Mouse (Mus musculus): ENCODE measurements around the gene Gm9918. TPM values are rescaled to one million over a fixed set of nuclear protein-coding genes. Genes with fewer than 3 reads are reported as not detected.

Gm9918 gene
- polyA plus RNA-seq, 1 experiment from 2014 or later, result 0.11 TPM

DNA sequence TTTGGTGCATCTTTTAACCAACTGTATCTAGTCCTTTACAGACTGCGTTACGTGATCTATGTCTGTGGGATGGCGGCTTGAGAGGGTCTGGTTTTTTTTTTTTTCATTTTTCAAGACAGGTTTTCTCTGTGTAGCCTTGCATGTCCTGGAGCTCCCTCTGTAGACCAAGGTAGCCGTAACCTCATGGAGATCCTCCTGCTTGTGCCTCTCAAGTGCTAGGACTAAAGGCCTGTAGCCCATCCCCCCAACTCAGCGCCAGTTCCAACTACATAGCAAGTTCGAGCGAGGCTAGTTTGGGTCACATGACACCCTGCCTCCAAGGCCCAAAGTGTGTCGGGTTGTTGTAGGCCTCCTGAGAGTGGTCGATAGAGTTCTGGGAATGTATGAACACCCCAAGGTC, 38.4 kb downstream of the Gm9918 start:
- Histone ChIP-seq H3K36me3 (ENCODE audit: control insufficient read depth, insufficient read depth, low read length) (peaks cover 82% of the 10 kb centered on the region), H3K27ac (ENCODE audit: low read depth) (no peak overlapping the region), H3K4me3 (ENCODE audit: low read depth, low read length) (no peak overlapping the region), H3K4me2 (ENCODE audit: low read length) (no peak overlapping the region), H3K9ac (ENCODE audit: low read length) (no peak overlapping the region), H3K9me3 (ENCODE audit: control insufficient read depth, low read length) (no peaks in the 10 kb centered on the region), H3K27me3 (replicated peaks; ENCODE audit: control insufficient read depth, insufficient read depth, low read length) (no peaks in the 10 kb centered on the region), H3K4me1 (replicated peaks; ENCODE audit: control insufficient read depth, insufficient read depth, low read length) (no peaks in the 10 kb centered on the region)
- no peak for ATAC-seq (replicated peaks; ENCODE audit: low FRiP score, low TSS enrichment, low read depth)
- DNase-seq (ENCODE audit: low spot score), result no peak
- 85% methylated on average over 9 of the region's 9 CpGs for WGBS

- DNase-seq (ENCODE audit: low spot score) (peak; percentile 62), ATAC-seq (replicated peaks; ENCODE audit: low FRiP score, low TSS enrichment, low read depth) (no peak)
- Histone ChIP-seq H3K9ac (ENCODE audit: low read length) (no peak overlapping the region), H3K4me2 (ENCODE audit: low read length) (no peak overlapping the region), H3K9me3 (ENCODE audit: control insufficient read depth, low read length) (no peaks in the 10 kb centered on the region), H3K4me1 (replicated peaks; ENCODE audit: control insufficient read depth, insufficient read depth, low read length) (no peaks in the 10 kb centered on the region), H3K36me3 (ENCODE audit: control insufficient read depth, insufficient read depth, low read length) (peaks cover 81% of the 10 kb centered on the region), H3K4me3 (ENCODE audit: low read depth, low read length) (no peak overlapping the region), H3K27ac (ENCODE audit: low read depth) (no peak overlapping the region), H3K27me3 (replicated peaks; ENCODE audit: control insufficient read depth, insufficient read depth, low read length) (no peaks in the 10 kb centered on the region)
- WGBS, result 46% methylated on average over 10 of the region's 10 CpGs
Measured at GRCm38 (mm10) chr15:102310074-102310845, 39.9 kb downstream of the Gm9918 start.

DNA sequence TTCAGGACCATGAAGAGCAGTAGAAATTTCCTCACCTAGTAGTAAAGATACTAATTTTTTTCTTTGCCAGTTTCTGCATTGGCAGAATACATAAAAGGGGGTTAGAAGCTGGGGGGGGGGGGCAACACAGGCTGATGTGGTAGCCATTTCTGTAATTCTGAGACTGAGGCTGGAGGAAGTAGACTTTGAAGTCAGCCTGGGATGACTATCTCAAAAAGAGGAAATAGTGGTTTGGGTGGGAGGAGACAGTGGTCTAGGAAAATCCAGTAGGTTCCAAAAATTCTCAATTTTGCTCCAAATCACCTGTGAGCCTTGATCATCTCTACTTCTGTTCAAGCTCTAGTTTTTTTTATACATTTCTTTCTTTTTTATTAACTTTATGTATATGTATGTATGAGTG, 41.1 kb downstream of the Gm9918 start:
- Histone ChIP-seq H3K27ac (ENCODE audit: low read depth) (no peak overlapping the region), H3K9ac (ENCODE audit: low read length) (no peak overlapping the region), H3K4me2 (ENCODE audit: low read length) (no peak overlapping the region), H3K9me3 (ENCODE audit: control insufficient read depth, low read length) (no peaks in the 10 kb centered on the region), H3K27me3 (replicated peaks; ENCODE audit: control insufficient read depth, insufficient read depth, low read length) (no peaks in the 10 kb centered on the region), H3K4me1 (replicated peaks; ENCODE audit: control insufficient read depth, insufficient read depth, low read length) (no peaks in the 10 kb centered on the region), H3K4me3 (ENCODE audit: low read depth, low read length) (no peak overlapping the region), H3K36me3 (ENCODE audit: control insufficient read depth, insufficient read depth, low read length) (peaks cover 81% of the 10 kb centered on the region)
- no peak for DNase-seq (ENCODE audit: low spot score)
- no peak for ATAC-seq (replicated peaks; ENCODE audit: low FRiP score, low TSS enrichment, low read depth)

- Histone ChIP-seq H3K9ac (ENCODE audit: low read length) (no peak overlapping the region), H3K4me3 (ENCODE audit: low read depth, low read length) (no peak overlapping the region), H3K27me3 (replicated peaks; ENCODE audit: control insufficient read depth, insufficient read depth, low read length) (no peaks in the 10 kb centered on the region), H3K4me1 (replicated peaks; ENCODE audit: control insufficient read depth, insufficient read depth, low read length) (no peaks in the 10 kb centered on the region), H3K27ac (ENCODE audit: low read depth) (no peak overlapping the region), H3K9me3 (ENCODE audit: control insufficient read depth, low read length) (no peaks in the 10 kb centered on the region), H3K4me2 (ENCODE audit: low read length) (no peak overlapping the region), H3K36me3 (ENCODE audit: control insufficient read depth, insufficient read depth, low read length) (peaks cover 82% of the 10 kb centered on the region)
- ATAC-seq (replicated peaks; ENCODE audit: low FRiP score, low TSS enrichment, low read depth), result no peak; the same call in 1 of the 2 replicates
- WGBS, result 92% methylated on average over 8 of the region's 8 CpGs
- DNase-seq (ENCODE audit: low spot score), result no peak
Measured at GRCm38 (mm10) chr15:102315292-102315691, 44.9 kb downstream of the Gm9918 start.

- ATAC-seq (replicated peaks; ENCODE audit: low FRiP score, low TSS enrichment, low read depth) (no peak), DNase-seq (ENCODE audit: low spot score) (peak; percentile 67)
- WGBS, result 86% methylated on average over 6 of the region's 6 CpGs
- no peak overlapping the region for H3K4me2 ChIP-seq (ENCODE audit: low read length)
- H3K4me3 ChIP-seq (ENCODE audit: low read depth, low read length), result no peak overlapping the region
- no peak overlapping the region for H3K9ac ChIP-seq (ENCODE audit: low read length)
- no peaks in the 10 kb centered on the region for H3K4me1 ChIP-seq (replicated peaks; ENCODE audit: control insufficient read depth, insufficient read depth, low read length)
- H3K27me3 ChIP-seq (replicated peaks; ENCODE audit: control insufficient read depth, insufficient read depth, low read length), result no peaks in the 10 kb centered on the region
- H3K36me3 ChIP-seq (ENCODE audit: control insufficient read depth, insufficient read depth, low read length), result peaks cover 87% of the 10 kb centered on the region
- H3K9me3 ChIP-seq (ENCODE audit: control insufficient read depth, low read length), result no peaks in the 10 kb centered on the region
- no peak overlapping the region for H3K27ac ChIP-seq (ENCODE audit: low read depth)
Measured at GRCm38 (mm10) chr15:102316263-102316662, 45.9 kb downstream of the Gm9918 start.

Other genes starting within 250 kb of the Gm9918 start
- gene Krt18, start 242.4 kb upstream of the Gm9918 start, polyA plus RNA-seq (2014; fragmentation: Nextera tagmentation; extraction: Ambion mirVana), result 184 and 210 TPM in 2 replicates
- 141 and 152 TPM in 2 replicates for gene Eif4b, start 196.8 kb upstream of the Gm9918 start, polyA plus RNA-seq (2014; fragmentation: Nextera tagmentation; extraction: Ambion mirVana)
- 41.5 and 48.8 TPM in 2 replicates for gene Tns2, start 170.2 kb upstream of the Gm9918 start, polyA plus RNA-seq (2014; fragmentation: Nextera tagmentation; extraction: Ambion mirVana)
- 14.4 and 16.1 TPM in 2 replicates for gene Spryd3, start 134.3 kb upstream of the Gm9918 start, polyA plus RNA-seq (2014; fragmentation: Nextera tagmentation; extraction: Ambion mirVana)
- 8.8 and 10.4 TPM in 2 replicates for gene Igfbp6, start 126.2 kb upstream of the Gm9918 start, polyA plus RNA-seq (2014; fragmentation: Nextera tagmentation; extraction: Ambion mirVana)
- 3.0 and 4.7 TPM in 2 replicates for gene Soat2, start 120.0 kb upstream of the Gm9918 start, polyA plus RNA-seq (2014; fragmentation: Nextera tagmentation; extraction: Ambion mirVana)
- gene Zfp740, start 67.3 kb upstream of the Gm9918 start, polyA plus RNA-seq (2014; fragmentation: Nextera tagmentation; extraction: Ambion mirVana), result 47.0 and 55.3 TPM in 2 replicates
- gene Csad, start 65.8 kb upstream of the Gm9918 start, polyA plus RNA-seq (2014; fragmentation: Nextera tagmentation; extraction: Ambion mirVana), result 52.3 and 53.6 TPM in 2 replicates
- gene Itgb7, start 38.6 kb upstream of the Gm9918 start, polyA plus RNA-seq (2014; fragmentation: Nextera tagmentation; extraction: Ambion mirVana), result 13.3 and 13.5 TPM in 2 replicates
- 16.4 and 17.1 TPM in 2 replicates for gene Rarg, start 13.0 kb upstream of the Gm9918 start, polyA plus RNA-seq (2014; fragmentation: Nextera tagmentation; extraction: Ambion mirVana)
- 65.3 and 67.1 TPM in 2 replicates for gene Mfsd5, start 8.9 kb downstream of the Gm9918 start, polyA plus RNA-seq (2014; fragmentation: Nextera tagmentation; extraction: Ambion mirVana)
- 28.0 and 33.0 TPM in 2 replicates for gene Espl1, start 25.7 kb downstream of the Gm9918 start, polyA plus RNA-seq (2014; fragmentation: Nextera tagmentation; extraction: Ambion mirVana)
- 450 and 456 TPM in 2 replicates for gene Pfdn5, start 55.6 kb downstream of the Gm9918 start, polyA plus RNA-seq (2014; fragmentation: Nextera tagmentation; extraction: Ambion mirVana)
- 104 and 120 TPM in 2 replicates for gene Myg1, start 61.1 kb downstream of the Gm9918 start, polyA plus RNA-seq (2014; fragmentation: Nextera tagmentation; extraction: Ambion mirVana)
- gene Aaas, start 80.2 kb downstream of the Gm9918 start, polyA plus RNA-seq (2014; fragmentation: Nextera tagmentation; extraction: Ambion mirVana), result 64.1 and 71.2 TPM in 2 replicates
- gene Sp7, start 96.6 kb downstream of the Gm9918 start, polyA plus RNA-seq (2014; fragmentation: Nextera tagmentation; extraction: Ambion mirVana), result 1.2 and 1.3 TPM in 2 replicates
- 14.4 and 15.8 TPM in 2 replicates for gene Sp1, start 135.6 kb downstream of the Gm9918 start, polyA plus RNA-seq (2014; fragmentation: Nextera tagmentation; extraction: Ambion mirVana)
- gene Amhr2, start 174.8 kb downstream of the Gm9918 start, polyA plus RNA-seq (2014; fragmentation: Nextera tagmentation; extraction: Ambion mirVana), result 0.81 and 0.97 TPM in 2 replicates
- gene Prr13, start 188.5 kb downstream of the Gm9918 start, polyA plus RNA-seq (2014; fragmentation: Nextera tagmentation; extraction: Ambion mirVana), result 132 and 141 TPM in 2 replicates
- 275 and 289 TPM in 2 replicates for gene Pcbp2, start 200.0 kb downstream of the Gm9918 start, polyA plus RNA-seq (2014; fragmentation: Nextera tagmentation; extraction: Ambion mirVana)
- gene Gm10337, start 233.2 kb downstream of the Gm9918 start, polyA plus RNA-seq (2014; fragmentation: Nextera tagmentation; extraction: Ambion mirVana), result 3.4 TPM in 1 of 2 replicates, not detected in the other
- gene Map3k12, start 246.5 kb downstream of the Gm9918 start, polyA plus RNA-seq (2014; fragmentation: Nextera tagmentation; extraction: Ambion mirVana), result 13.5 and 14.9 TPM in 2 replicates
- gene Tarbp2, start 247.6 kb downstream of the Gm9918 start, polyA plus RNA-seq (2014; fragmentation: Nextera tagmentation; extraction: Ambion mirVana), result 105 TPM in 2 replicates